Mouse (Mus musculus): ENCODE measurements around the gene Myt1l. TPM values are rescaled to one million over a fixed set of nuclear protein-coding genes. Genes with fewer than 3 reads are reported as not detected.
A peak's percentile ranks its signal among the peaks of the same experiment; 100 is the strongest.

Myt1l gene
- total and polyA plus RNA-seq, 2 experiments from 2014 or later = 114 to 218 TPM

GRCm38 (mm10) chr12:29546073-29546472, 17.9 kb downstream of the Myt1l start:
- DNase-seq = no peak
- Histone ChIP-seq H3K4me1 (ENCODE audit: insufficient read depth) (peaks cover 17% of the 10 kb centered on the region), H3K27me3 (ENCODE audit: insufficient read depth, low read length) (no peaks in the 10 kb centered on the region), H3K9me3 (ENCODE audit: low read length) (no peaks in the 10 kb centered on the region), H3K36me3 (ENCODE audit: insufficient read depth) (0 out of 2 replicates have a peak, but pooled peaks cover 3% of the 10 kb centered on the region), H3K27ac (ENCODE audit: low read depth, low read length) (0 out of 2 replicates have a peak overlapping the region, but pooled peaks have one; percentile 15), H3K4me2 (ENCODE audit: low read depth) (no peak overlapping the region), H3K4me3 (ENCODE audit: low read depth, low read length) (no peak overlapping the region), H3K9ac (no peak overlapping the region)
- no peak for TF ChIP-seq CTCF (IDR thresholded peaks at IDR 0.05; ENCODE audit: low read depth)
- WGBS = 51% methylated on average over 3 of the region's 3 CpGs
- no peak for ATAC-seq

GRCm38 (mm10) chr12:29547112-29547511, 18.9 kb downstream of the Myt1l start:
- Histone ChIP-seq H3K36me3 (ENCODE audit: insufficient read depth) (peaks cover 3% of the 10 kb centered on the region; the same call in 1 of the 2 replicates), H3K4me2 (ENCODE audit: low read depth) (no peak overlapping the region), H3K9me3 (ENCODE audit: low read length) (no peaks in the 10 kb centered on the region), H3K27ac (ENCODE audit: low read depth, low read length) (peak overlapping the region; percentile 60), H3K4me3 (ENCODE audit: low read depth, low read length) (no peak overlapping the region), H3K9ac (no peak overlapping the region; the same call in 1 of the 2 replicates), H3K4me1 (ENCODE audit: insufficient read depth) (peaks cover 16% of the 10 kb centered on the region), H3K27me3 (ENCODE audit: insufficient read depth, low read length) (no peaks in the 10 kb centered on the region)
- no peak for TF ChIP-seq CTCF (IDR thresholded peaks at IDR 0.05; ENCODE audit: low read depth)
- no peak for DNase-seq
- 56% methylated on average over 5 of the region's 5 CpGs for WGBS
- ATAC-seq = no peak

GRCm38 (mm10) chr12:29547755-29548154, 19.6 kb downstream of the Myt1l start:
- peak overlapping the region; percentile 78 for H3K27ac ChIP-seq (ENCODE audit: low read depth, low read length)
- no peak overlapping the region; the same call in 1 of the 2 replicates for H3K9ac ChIP-seq
- WGBS = 23% methylated on average over 6 of the region's 6 CpGs
- no peak overlapping the region for H3K4me3 ChIP-seq (ENCODE audit: low read depth, low read length)
- peak overlapping the region; percentile 0 for H3K4me2 ChIP-seq (ENCODE audit: low read depth)
- H3K4me1 ChIP-seq (ENCODE audit: insufficient read depth) = peaks cover 16% of the 10 kb centered on the region
- no peak; the same call in 1 of the 2 replicates for TF ChIP-seq CTCF (IDR thresholded peaks at IDR 0.05; ENCODE audit: low read depth)
- H3K9me3 ChIP-seq (ENCODE audit: low read length) = no peaks in the 10 kb centered on the region
- H3K27me3 ChIP-seq (ENCODE audit: insufficient read depth, low read length) = no peaks in the 10 kb centered on the region
- peaks cover 3% of the 10 kb centered on the region; the same call in 1 of the 2 replicates for H3K36me3 ChIP-seq (ENCODE audit: insufficient read depth)
- peak; percentile 81 for ATAC-seq
- peak; percentile 80 for DNase-seq

GRCm38 (mm10) chr12:29553138-29553537, 25.0 kb downstream of the Myt1l start:
- no peaks in the 10 kb centered on the region for H3K27me3 ChIP-seq (ENCODE audit: insufficient read depth, low read length)
- H3K9ac ChIP-seq = no peak overlapping the region
- H3K4me2 ChIP-seq (ENCODE audit: low read depth) = no peak overlapping the region
- H3K27ac ChIP-seq (ENCODE audit: low read depth, low read length) = peak overlapping the region; percentile 57; the same call in 1 of the 2 replicates
- no peaks in the 10 kb centered on the region for H3K9me3 ChIP-seq (ENCODE audit: low read length)
- no peak for TF ChIP-seq CTCF (IDR thresholded peaks at IDR 0.05; ENCODE audit: low read depth)
- peak; percentile 84 for ATAC-seq
- no peaks in the 10 kb centered on the region; the same call in 1 of the 2 replicates for H3K36me3 ChIP-seq (ENCODE audit: insufficient read depth)
- peaks cover 18% of the 10 kb centered on the region for H3K4me1 ChIP-seq (ENCODE audit: insufficient read depth)
- H3K4me3 ChIP-seq (ENCODE audit: low read depth, low read length) = no peak overlapping the region
- peak; percentile 62 for DNase-seq
- 35% methylated on average over 7 of the region's 7 CpGs for WGBS

GRCm38 (mm10) chr12:29555718-29556117, 27.5 kb downstream of the Myt1l start:
- Histone ChIP-seq H3K4me3 (ENCODE audit: low read depth, low read length) (no peak overlapping the region), H3K36me3 (ENCODE audit: insufficient read depth) (no peaks in the 10 kb centered on the region; the same call in 1 of the 2 replicates), H3K9me3 (ENCODE audit: low read length) (no peaks in the 10 kb centered on the region), H3K4me1 (ENCODE audit: insufficient read depth) (peaks cover 26% of the 10 kb centered on the region), H3K27ac (ENCODE audit: low read depth, low read length) (no peak overlapping the region), H3K9ac (no peak overlapping the region), H3K27me3 (ENCODE audit: insufficient read depth, low read length) (no peaks in the 10 kb centered on the region), H3K4me2 (ENCODE audit: low read depth) (no peak overlapping the region)
- TF ChIP-seq CTCF (IDR thresholded peaks at IDR 0.05; ENCODE audit: low read depth) = no peak
- DNase-seq (no peak), ATAC-seq (no peak)
- WGBS = 79% methylated on average over 4 of the region's 4 CpGs

- Histone ChIP-seq H3K4me2 (ENCODE audit: low read depth) (no peak overlapping the region), H3K27ac (ENCODE audit: low read depth, low read length) (no peak overlapping the region), H3K27me3 (ENCODE audit: insufficient read depth, low read length) (no peaks in the 10 kb centered on the region), H3K36me3 (ENCODE audit: insufficient read depth) (no peaks in the 10 kb centered on the region; the same call in 1 of the 2 replicates), H3K9me3 (ENCODE audit: low read length) (no peaks in the 10 kb centered on the region), H3K4me3 (ENCODE audit: low read depth, low read length) (no peak overlapping the region), H3K4me1 (ENCODE audit: insufficient read depth) (peaks cover 31% of the 10 kb centered on the region), H3K9ac (no peak overlapping the region)
- 58% methylated on average over 3 of the region's 3 CpGs for WGBS
- 0 out of 2 replicates have a peak, but pooled peaks have one; percentile 3 for TF ChIP-seq CTCF (IDR thresholded peaks at IDR 0.05; ENCODE audit: low read depth)
- ATAC-seq = 0 out of 2 replicates have a peak, but pooled peaks have one; percentile 12
- no peak for DNase-seq
Observed at GRCm38 (mm10) chr12:29556408-29556807, 28.2 kb downstream of the Myt1l start.

- Histone ChIP-seq H3K9ac (no peak overlapping the region), H3K27me3 (ENCODE audit: insufficient read depth, low read length) (no peaks in the 10 kb centered on the region), H3K36me3 (ENCODE audit: insufficient read depth) (no peaks in the 10 kb centered on the region; the same call in 1 of the 2 replicates), H3K9me3 (ENCODE audit: low read length) (no peaks in the 10 kb centered on the region), H3K4me1 (ENCODE audit: insufficient read depth) (peaks cover 31% of the 10 kb centered on the region), H3K4me2 (ENCODE audit: low read depth) (no peak overlapping the region), H3K4me3 (ENCODE audit: low read depth, low read length) (no peak overlapping the region), H3K27ac (ENCODE audit: low read depth, low read length) (0 out of 2 replicates have a peak overlapping the region, but pooled peaks have one; percentile 9)
- 55% methylated on average over 6 of the region's 6 CpGs for WGBS
- DNase-seq (no peak), ATAC-seq (no peak)
- TF ChIP-seq CTCF (IDR thresholded peaks at IDR 0.05; ENCODE audit: low read depth) = no peak
Observed at GRCm38 (mm10) chr12:29556901-29557300, 28.7 kb downstream of the Myt1l start.
